Mouse (Mus musculus) spleen, adult 12 weeks (tissue): ENCODE data around the gene C1qtnf6.

Experiments used
- DNase-seq: peaks from one replicate; pipeline ENCODE4 v3.0.0; 2022; ENCODE audit warnings: low spot score

The C1qtnf6 gene

GRCm38 (mm10) chr15:78479470-78479869, 51.7 kb downstream of the C1qtnf6 start:
- DNase-seq, result no peak

DNA sequence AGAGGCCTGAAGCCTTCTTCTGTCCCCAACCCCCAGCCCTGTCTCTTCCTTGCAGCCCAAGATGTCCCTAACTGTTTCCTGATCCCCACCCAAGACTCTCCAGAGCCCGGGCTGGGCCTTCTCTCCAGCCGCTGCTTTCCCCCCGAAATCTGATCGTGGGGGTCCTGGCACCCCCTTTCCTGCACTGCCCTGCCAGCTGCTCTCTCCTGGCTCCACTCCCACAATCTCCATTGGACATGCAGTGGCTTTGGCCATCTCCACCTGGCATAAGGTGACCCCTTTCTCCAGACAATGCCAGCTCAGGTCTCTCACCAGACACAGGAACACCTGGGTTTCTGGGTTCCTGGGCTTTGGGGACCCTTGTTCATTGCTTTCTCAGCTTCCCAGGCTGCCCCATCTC, 53.1 kb downstream of the C1qtnf6 start:
- DNase-seq, result no peak

DNA sequence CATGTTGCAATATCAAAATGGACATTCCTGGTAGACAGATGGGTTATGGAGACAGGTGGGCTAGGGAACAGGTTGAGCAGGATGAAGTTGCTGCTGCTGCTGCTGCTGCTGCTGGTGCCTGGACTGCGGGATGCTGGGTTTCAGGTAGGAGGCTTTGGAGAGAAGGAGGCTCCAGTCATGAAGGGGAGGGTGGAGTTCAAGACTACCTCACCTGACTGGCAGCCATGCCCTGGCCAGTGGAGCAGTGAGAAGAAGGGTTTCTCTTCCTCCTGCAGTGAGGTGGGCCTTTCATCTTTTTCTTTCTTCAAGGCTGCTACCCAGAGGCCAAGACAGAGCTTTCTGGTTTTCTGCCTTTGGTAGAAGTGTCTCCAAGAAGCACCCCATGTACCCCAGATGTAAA, 54.3 kb downstream of the C1qtnf6 start:
- no peak for DNase-seq

- no peak for DNase-seq
These were observed 55.6 kb downstream of the C1qtnf6 start for GRCm38 (mm10) chr15:78475604-78476031.

DNA sequence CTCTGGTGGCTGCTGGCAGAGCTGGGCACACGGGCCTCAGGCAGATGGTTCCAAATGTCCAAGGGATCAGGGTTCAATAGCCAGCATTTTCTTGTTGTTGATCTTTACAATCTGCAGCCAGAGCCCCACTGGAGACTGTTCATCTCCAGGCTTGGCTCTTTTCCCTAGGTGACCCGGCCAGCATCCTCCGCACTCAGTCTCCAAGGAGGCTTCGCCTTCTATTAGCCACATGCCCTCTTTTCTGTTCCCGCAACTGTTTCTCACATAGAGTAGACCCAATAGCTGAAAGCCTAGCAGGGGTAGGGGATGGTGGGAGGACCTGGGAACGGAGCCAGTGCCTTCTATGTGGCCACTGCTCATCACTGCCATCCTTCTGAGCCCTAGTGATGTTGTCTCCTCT, 57.8 kb downstream of the C1qtnf6 start:
- no peak for DNase-seq
